1 mouse cellular context compared by ENCODE assay signal in genomic region chr17:24895571-24896240, GRCm38 (mm10).
TF ChIP-seq lines count a peak whose summit lies in the region.

No protein-coding gene starts in this region.

TF ChIP-seq in CH12.LX, 34 proteins besides CTCF, POLR2A, EP300 and RAD21:
- TF ChIP-seq ZMIZ1 (IDR thresholded peaks at IDR 0.05; ENCODE audit: low read depth, low read length): no peak
- TF ChIP-seq NELFE (IDR thresholded peaks at IDR 0.05; ENCODE audit: low read depth, low read length): no peak
- TF ChIP-seq ZKSCAN1 (IDR thresholded peaks at IDR 0.05; ENCODE audit: borderline replicate concordance, low read depth, low read length): no peak
- TF ChIP-seq PAX5 (IDR thresholded peaks at IDR 0.05; ENCODE audit: low read length): no peak
- TF ChIP-seq SIN3A (IDR thresholded peaks at IDR 0.05; ENCODE audit: low read length): 0 out of 2 replicates have a peak, but pooled peaks have one; percentile 10
